ENCODE assay signal across 15 mouse cellular contexts in the genomic region with DNA sequence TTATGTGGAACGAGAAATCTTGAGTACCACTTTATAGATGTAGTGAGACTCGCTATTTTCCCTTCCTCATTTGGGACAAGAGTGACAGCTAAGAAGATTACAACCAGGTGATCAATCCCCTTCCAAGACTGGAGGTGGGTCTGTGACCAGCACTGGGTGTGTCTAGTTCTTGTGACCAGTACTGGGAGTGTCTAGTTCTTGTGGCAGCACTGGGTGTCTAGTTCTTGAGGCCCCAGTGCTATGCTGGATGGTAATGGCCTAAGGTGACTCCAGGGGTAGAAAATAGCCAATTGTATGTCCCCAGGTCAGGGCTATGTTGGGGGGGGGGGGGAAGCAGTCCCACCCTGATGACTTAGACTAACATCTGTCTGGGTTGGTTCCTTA. TPM values are rescaled to one million over a fixed set of nuclear protein-coding genes. Genes with fewer than 3 reads are reported as not detected.
DNase-seq lines count a peak whose midpoint lies in the region; ATAC-seq and TF ChIP-seq lines count a peak whose summit lies in the region.
"Had no signal": no experiment of that assay in that cellular context is flagged by ENCODE, and none has a peak within 500 bp of the region (broad histone marks: within the 10 kb centered on the region; RNA-seq: fewer than 3 reads in every experiment).

No protein-coding gene starts in this region.

- WGBS in heart, embryonic 12.5 days: 70% methylated on average over 2 of the region's 2 CpGs
- 69% methylated on average over 2 of the region's 2 CpGs for WGBS in heart, adult 2 months
- 65% methylated on average over 2 of the region's 2 CpGs for WGBS in lung, embryonic 14.5 days
- WGBS in forebrain, embryonic 13.5 days: 85% methylated on average over 2 of the region's 2 CpGs
- WGBS in limb, embryonic 10.5 days: 73% methylated on average over 2 of the region's 2 CpGs

- H3K27ac ChIP-seq in heart, embryonic 12.5 days (ENCODE audit: poor library complexity, severe bottlenecking): no peak overlapping the region
- no peak overlapping the region for H3K27ac ChIP-seq in heart, adult 2 months
- no peak overlapping the region for H3K27ac ChIP-seq in lung, embryonic 14.5 days (ENCODE audit: low read depth)
- no peak overlapping the region; the same call in 1 of the 2 replicates for H3K27ac ChIP-seq in forebrain, embryonic 13.5 days
- H3K27ac ChIP-seq in limb, embryonic 10.5 days: peak overlapping the region; percentile 31; the same call in 1 of the 2 replicates
- H3K27ac ChIP-seq: heart, embryonic 10.5 days; liver, embryonic 13.5 days; macrophage; midbrain, embryonic 15.5 days had no signal

- H3K9ac ChIP-seq in heart, embryonic 12.5 days: no peak overlapping the region
- H3K9ac ChIP-seq in heart, adult 2 months (ENCODE audit: low read depth, low read length): no peak overlapping the region
- no peak overlapping the region for H3K9ac ChIP-seq in lung, embryonic 14.5 days
- H3K9ac ChIP-seq in forebrain, embryonic 13.5 days: no peak overlapping the region
- H3K9ac ChIP-seq: liver, embryonic 13.5 days; midbrain, embryonic 15.5 days had no signal

- peaks cover 36% of the 10 kb centered on the region for H3K36me3 ChIP-seq in heart, embryonic 12.5 days
- no peaks in the 10 kb centered on the region for H3K36me3 ChIP-seq in heart, adult 2 months (ENCODE audit: control insufficient read depth, insufficient read depth, low read length)
- peaks cover 36% of the 10 kb centered on the region for H3K36me3 ChIP-seq in lung, embryonic 14.5 days (ENCODE audit: insufficient read depth)
- H3K36me3 ChIP-seq in forebrain, embryonic 13.5 days (ENCODE audit: poor library complexity, severe bottlenecking): peaks cover 50% of the 10 kb centered on the region
- peaks cover 46% of the 10 kb centered on the region for H3K36me3 ChIP-seq in limb, embryonic 10.5 days

- H3K4me1 ChIP-seq in heart, embryonic 12.5 days (replicated peaks): peaks cover 27% of the 10 kb centered on the region
- peaks cover under 1% of the 10 kb centered on the region for H3K4me1 ChIP-seq in heart, adult 2 months (ENCODE audit: control insufficient read depth, insufficient read depth, low read length)
- no peaks in the 10 kb centered on the region for H3K4me1 ChIP-seq in lung, embryonic 14.5 days (ENCODE audit: insufficient read depth)
- H3K4me1 ChIP-seq in forebrain, embryonic 13.5 days: 0 out of 2 replicates have a peak, but pooled peaks cover 5% of the 10 kb centered on the region
- peaks cover 24% of the 10 kb centered on the region for H3K4me1 ChIP-seq in limb, embryonic 10.5 days
- H3K4me1 ChIP-seq: midbrain, embryonic 15.5 days had no signal

- no peak for TF ChIP-seq POLR2A in heart, adult 2 months (IDR thresholded peaks at IDR 0.05; ENCODE audit: insufficient read depth, low read depth, low read length)

- no peaks in the 10 kb centered on the region for H3K27me3 ChIP-seq in heart, embryonic 12.5 days (replicated peaks)
- no peaks in the 10 kb centered on the region for H3K27me3 ChIP-seq in heart, adult 2 months (ENCODE audit: control insufficient read depth, insufficient read depth, low read length)
- H3K27me3 ChIP-seq in lung, embryonic 14.5 days (ENCODE audit: insufficient read depth, low read length): no peaks in the 10 kb centered on the region
- no peaks in the 10 kb centered on the region for H3K27me3 ChIP-seq in forebrain, embryonic 13.5 days
- H3K27me3 ChIP-seq in limb, embryonic 10.5 days (ENCODE audit: low read depth, poor library complexity, severe bottlenecking): no peaks in the 10 kb centered on the region
- H3K27me3 ChIP-seq: liver, embryonic 13.5 days; midbrain, embryonic 15.5 days had no signal

- no peak for TF ChIP-seq EP300 in heart, adult 2 months (IDR thresholded peaks at IDR 0.05; ENCODE audit: insufficient read depth, low read depth, low read length)

- no peaks in the 10 kb centered on the region for H3K79me2 ChIP-seq in heart, adult 2 months (replicated peaks; ENCODE audit: control insufficient read depth, insufficient read depth, low read length)

- no peak overlapping the region for H3K4me2 ChIP-seq in heart, embryonic 12.5 days
- H3K4me2 ChIP-seq in lung, embryonic 14.5 days: no peak overlapping the region
- H3K4me2 ChIP-seq in forebrain, embryonic 13.5 days: no peak overlapping the region
- H3K4me2 ChIP-seq: liver, embryonic 13.5 days; midbrain, embryonic 15.5 days had no signal

- 0 out of 2 replicates have a peak, but pooled peaks have one; percentile 23 for ATAC-seq in heart, embryonic 12.5 days (ENCODE audit: insufficient number of reproducible peaks, low FRiP score)
- ATAC-seq in lung, embryonic 14.5 days (ENCODE audit: insufficient read depth): peak; percentile 33; the same call in 1 of the 2 replicates
- peak; percentile 22; the same call in 1 of the 2 replicates for ATAC-seq in forebrain, embryonic 13.5 days

- no peak for DNase-seq in heart, adult 2 months
- DNase-seq in lung, embryonic 14.5 days: no peak
- no peak for DNase-seq in lung, postnatal 10 days
- DNase-seq in limb, embryonic 10.5 days (ENCODE audit: low spot score): no peak
- DNase-seq in gastrocnemius, postnatal 14 days: no peak
- DNase-seq in heart, postnatal 14 days: no peak
- DNase-seq: adrenal gland, adult 8-10 months; gastrocnemius, postnatal 25 days; liver, embryonic 13.5 days had no signal

- H3K9me3 ChIP-seq in heart, embryonic 12.5 days (replicated peaks): no peaks in the 10 kb centered on the region
- no peaks in the 10 kb centered on the region for H3K9me3 ChIP-seq in lung, embryonic 14.5 days (ENCODE audit: low read depth, low read length)
- no peaks in the 10 kb centered on the region for H3K9me3 ChIP-seq in forebrain, embryonic 13.5 days (replicated peaks)
- H3K9me3 ChIP-seq in limb, embryonic 10.5 days (replicated peaks): no peaks in the 10 kb centered on the region
- H3K9me3 ChIP-seq: G1E; heart, embryonic 10.5 days; liver, embryonic 13.5 days; midbrain, embryonic 15.5 days had no signal

- TF ChIP-seq CTCF in heart, adult 2 months (IDR thresholded peaks at IDR 0.05): no peak
- no peak for TF ChIP-seq CTCF in lung, embryonic 14.5 days (IDR thresholded peaks at IDR 0.05; ENCODE audit: low read depth)

- no peak overlapping the region for H3K4me3 ChIP-seq in heart, embryonic 12.5 days
- H3K4me3 ChIP-seq in heart, adult 2 months: no peak overlapping the region
- no peak overlapping the region for H3K4me3 ChIP-seq in lung, embryonic 14.5 days (ENCODE audit: low read depth, low read length)
- H3K4me3 ChIP-seq in forebrain, embryonic 13.5 days: no peak overlapping the region
- H3K4me3 ChIP-seq in limb, embryonic 10.5 days: no peak overlapping the region
- H3K4me3 ChIP-seq: heart, embryonic 10.5 days; liver, embryonic 13.5 days; midbrain, embryonic 15.5 days had no signal

- intact Hi-C loops in heart, adult 2 months (cut with DNase I): loop anchor here (5.0 kb wide), 1 partner anchor 162 kb away; a partner anchor contains a TSS
- intact Hi-C loops in gastrocnemius, postnatal 14 days (cut with DNase I; ENCODE audit: low total_unique reads): no loop called here
- intact Hi-C loops in heart, postnatal 14 days (cut with DNase I): no loop called here

RNA-seq across cellular contexts. Expression of a gene that starts 14.6 kb away (rescaled TPM):
- polyA plus RNA-seq in heart, embryonic 12.5 days (2016; fragmentation: Nextera tagmentation; extraction: Ambion mirVana): 73.9 and 74.2 TPM in 2 replicates
- 10 to 100 TPM; 54.7 to 58.2 TPM for total RNA-seq in heart, adult 2 months (2021)
- 35.0 and 43.2 TPM in 2 replicates for polyA plus RNA-seq in heart, adult 2 months (2012; rRNA removed)
- 81.1 and 81.2 TPM in 2 replicates for polyA plus RNA-seq in lung, embryonic 14.5 days (2014; fragmentation: Nextera tagmentation; extraction: Ambion mirVana)
- 78.4 and 84.3 TPM in 2 replicates for polyA plus RNA-seq in forebrain, embryonic 13.5 days (2015; fragmentation: Nextera tagmentation; extraction: Ambion mirVana)
- polyA plus RNA-seq in limb, embryonic 10.5 days (2016; fragmentation: Nextera tagmentation; extraction: Ambion mirVana): 101 and 113 TPM in 2 replicates
- total RNA-seq in gastrocnemius, postnatal 14 days (2021): 100 to 1,000 TPM in 1 of 2 experiments, 10 to 100 TPM in 1; 74.4 to 104 TPM
- total RNA-seq in heart, postnatal 14 days (2021): 10 to 100 TPM; 59.2 to 62.4 TPM

RNA-seq across cellular contexts. Expression of a gene that starts 23.6 kb away (rescaled TPM):
- polyA plus RNA-seq in heart, embryonic 12.5 days (2016; fragmentation: Nextera tagmentation; extraction: Ambion mirVana): 30.4 and 31.9 TPM in 2 replicates
- total RNA-seq in heart, adult 2 months (2021): 100 to 1,000 TPM; 141 to 157 TPM
- polyA plus RNA-seq in heart, adult 2 months (2012; rRNA removed): 139 and 165 TPM in 2 replicates
- 41.2 and 46.9 TPM in 2 replicates for polyA plus RNA-seq in lung, embryonic 14.5 days (2014; fragmentation: Nextera tagmentation; extraction: Ambion mirVana)
- polyA plus RNA-seq in forebrain, embryonic 13.5 days (2015; fragmentation: Nextera tagmentation; extraction: Ambion mirVana): 23.4 and 26.5 TPM in 2 replicates
- 23.6 and 37.0 TPM in 2 replicates for polyA plus RNA-seq in limb, embryonic 10.5 days (2016; fragmentation: Nextera tagmentation; extraction: Ambion mirVana)
- 100 to 1,000 TPM; 282 to 292 TPM for total RNA-seq in gastrocnemius, postnatal 14 days (2021)
- 100 to 1,000 TPM; 106 to 109 TPM for total RNA-seq in heart, postnatal 14 days (2021)

RNA-seq across cellular contexts. Expression of a gene that starts 42.6 kb away (rescaled TPM):
- 7.5 and 7.7 TPM in 2 replicates for polyA plus RNA-seq in heart, embryonic 12.5 days (2016; fragmentation: Nextera tagmentation; extraction: Ambion mirVana)
- 1 to 10 TPM; 2.7 to 3.2 TPM for total RNA-seq in heart, adult 2 months (2021)
- polyA plus RNA-seq in heart, adult 2 months (2012; rRNA removed): 8.5 and 12.6 TPM in 2 replicates
- polyA plus RNA-seq in lung, embryonic 14.5 days (2014; fragmentation: Nextera tagmentation; extraction: Ambion mirVana): 14.6 and 17.3 TPM in 2 replicates
- polyA plus RNA-seq in forebrain, embryonic 13.5 days (2015; fragmentation: Nextera tagmentation; extraction: Ambion mirVana): 11.8 and 12.0 TPM in 2 replicates
- polyA plus RNA-seq in limb, embryonic 10.5 days (2016; fragmentation: Nextera tagmentation; extraction: Ambion mirVana): 10.4 and 12.7 TPM in 2 replicates
- total RNA-seq in gastrocnemius, postnatal 14 days (2021): 1 to 10 TPM; 3.1 to 4.1 TPM
- 1 to 10 TPM; 4.6 to 6.3 TPM for total RNA-seq in heart, postnatal 14 days (2021)
